Mouse (Mus musculus) MEL (cell line): ENCODE measurements around the gene Miga1. TPM values are rescaled to one million over a fixed set of nuclear protein-coding genes. Genes with fewer than 3 reads are reported as not detected.

Source experiments
- DNase-seq: peaks from one replicate; pipeline ENCODE4 v3.0.0; 2011; ENCODE audit warnings: low read depth, low spot score
- H3K27ac ChIP-seq: 2 replicates; pipeline ENCODE4 v1.5.1; 2012; ENCODE audit warnings: low read depth, mild to moderate bottlenecking, control low read depth, low read length, moderate library complexity; ENCODE audit not compliant: control insufficient read depth
- H3K27me3 ChIP-seq, 2 experiments: fragments of 150-350 bp in 1 of 2; sonication (generic) in 1 of 2; 2 replicates each; pipeline ENCODE4 v1.6.1; 2012; ENCODE audit warnings: low read length in 2 of 2, mild to moderate bottlenecking in 2 of 2, improper control_type of control experiment in 1 of 2, moderate library complexity in 1 of 2; ENCODE audit not compliant: insufficient read depth in 2 of 2, control insufficient read depth in 1 of 2
- H3K36me3 ChIP-seq, 2 experiments: 2 replicates each; pipeline ENCODE4 v1.6.1; 2012 to 2014; ENCODE audit warnings: low read length in 2 of 2, improper control_type of control experiment in 1 of 2, inconsistent platforms in 1 of 2, mild to moderate bottlenecking in 1 of 2; ENCODE audit not compliant: insufficient read depth in 2 of 2, control insufficient read depth in 1 of 2
- H3K4me1 ChIP-seq, 2 experiments: fragments of 150-350 bp in 1 of 2; sonication (generic) in 1 of 2; 2 replicates each; pipeline ENCODE4 v1.6.1; 2012; ENCODE audit warnings: low read length in 2 of 2, improper control_type of control experiment in 1 of 2, mild to moderate bottlenecking in 1 of 2; ENCODE audit not compliant: insufficient read depth in 2 of 2, control insufficient read depth in 1 of 2
- H3K4me3 ChIP-seq, 2 experiments: fragments of 150-350 bp in 1 of 2; sonication (generic) in 1 of 2; 2 replicates each; pipeline ENCODE4 v1.5.1; 2012; ENCODE audit warnings: low read depth in 2 of 2, low read length in 2 of 2, mild to moderate bottlenecking in 2 of 2, moderate library complexity in 2 of 2, control low read depth in 1 of 2, improper control_type of control experiment in 1 of 2; ENCODE audit not compliant: control insufficient read depth in 1 of 2, insufficient read depth in 1 of 2
- H3K79me2 ChIP-seq: 2 replicates; pipeline ENCODE4 v1.6.1; 2012; ENCODE audit warnings: mild to moderate bottlenecking, low read length, moderate library complexity; ENCODE audit not compliant: control insufficient read depth, poor library complexity, insufficient read depth
- H3K9ac ChIP-seq: 2 replicates; pipeline ENCODE4 v1.6.1; 2012; ENCODE audit warnings: low read depth, mild to moderate bottlenecking, control low read depth, low read length, moderate library complexity; ENCODE audit not compliant: control insufficient read depth, poor library complexity, severe bottlenecking
- H3K9me3 ChIP-seq: fragments of 150-350 bp; sonication (generic); replicated peaks from 2 replicates; pipeline ENCODE4 v1.6.1; 2012; ENCODE audit warnings: mild to moderate bottlenecking, low read length, improper control_type of control experiment, moderate library complexity; ENCODE audit not compliant: insufficient read depth
- CHD1 ChIP-seq: IDR thresholded peaks from 2 replicates; pipeline ENCODE4 v1.6.1; 2012; ENCODE audit warnings: low read depth, mild to moderate bottlenecking, inconsistent platforms, low read length, improper control_type of control experiment
- CHD2 ChIP-seq: IDR thresholded peaks from 2 replicates; pipeline ENCODE4 v1.6.1; 2011; ENCODE audit warnings: low read length, improper control_type of control experiment
- E2F4 ChIP-seq: IDR thresholded peaks from 2 replicates; pipeline ENCODE4 v1.6.1; 2011; ENCODE audit warnings: low read depth, low read length, improper control_type of control experiment, borderline replicate concordance
- EP300 ChIP-seq, 2 experiments: IDR thresholded peaks; 2 replicates each; pipeline ENCODE4 v1.6.1; 2011; ENCODE audit warnings: improper control_type of control experiment in 2 of 2, low read length in 2 of 2, low read depth in 1 of 2, mild to moderate bottlenecking in 1 of 2
- ETS1 ChIP-seq: IDR thresholded peaks from 2 replicates; pipeline ENCODE4 v1.6.1; 2012; ENCODE audit warnings: low read depth, mild to moderate bottlenecking, inconsistent platforms, low read length, improper control_type of control experiment, moderate library complexity
- MAFK ChIP-seq: IDR thresholded peaks from 2 replicates; pipeline ENCODE4 v1.6.1; 2011; ENCODE audit warnings: low read depth, mild to moderate bottlenecking, low read length, improper control_type of control experiment, borderline replicate concordance
- MAX ChIP-seq: IDR thresholded peaks from 2 replicates; pipeline ENCODE4 v1.6.1; 2011; ENCODE audit warnings: low read length, improper control_type of control experiment
- MAZ ChIP-seq: IDR thresholded peaks from 2 replicates; pipeline ENCODE4 v1.6.1; 2012; ENCODE audit warnings: low read depth, mild to moderate bottlenecking, inconsistent platforms, low read length, improper control_type of control experiment
- MXI1 ChIP-seq: IDR thresholded peaks from 2 replicates; pipeline ENCODE4 v1.6.1; 2011; ENCODE audit warnings: mild to moderate bottlenecking, low read depth, low read length, improper control_type of control experiment
- MYC ChIP-seq: IDR thresholded peaks from 2 replicates; pipeline ENCODE4 v1.6.1; 2011; ENCODE audit warnings: low read depth, mild to moderate bottlenecking, low read length, improper control_type of control experiment, moderate library complexity
- NRF1 ChIP-seq: IDR thresholded peaks from 2 replicates; pipeline ENCODE4 v1.6.1; 2014; ENCODE audit warnings: low read depth, mild to moderate bottlenecking, inconsistent platforms, low read length, improper control_type of control experiment, moderate library complexity; ENCODE audit not compliant: poor library complexity, insufficient read depth, severe bottlenecking
- POLR2A ChIP-seq, 2 experiments: IDR thresholded peaks; 2 replicates each; pipeline ENCODE4 v1.6.1; 2011 to 2012; ENCODE audit warnings: low read length in 2 of 2, mild to moderate bottlenecking in 2 of 2, control low read depth in 1 of 2, improper control_type of control experiment in 1 of 2, low read depth in 1 of 2, moderate library complexity in 1 of 2; ENCODE audit not compliant: control insufficient read depth in 1 of 2, insufficient read depth in 1 of 2, poor library complexity in 1 of 2
- POLR2AphosphoS2 ChIP-seq: IDR thresholded peaks from 2 replicates; pipeline ENCODE4 v1.6.1; 2011; ENCODE audit warnings: low read length, improper control_type of control experiment
- SIN3A ChIP-seq: IDR thresholded peaks from 2 replicates; pipeline ENCODE4 v1.6.1; 2012; ENCODE audit warnings: low read length, improper control_type of control experiment, inconsistent platforms
- SMC3 ChIP-seq: IDR thresholded peaks from 2 replicates; pipeline ENCODE4 v1.6.1; 2011; ENCODE audit warnings: low read depth, low read length, improper control_type of control experiment
- TCF12 ChIP-seq: IDR thresholded peaks from 2 replicates; pipeline ENCODE4 v1.6.1; 2014; ENCODE audit warnings: low read depth, mild to moderate bottlenecking, inconsistent platforms, low read length, improper control_type of control experiment, moderate library complexity
- UBTF ChIP-seq: IDR thresholded peaks from 2 replicates; pipeline ENCODE4 v1.6.1; 2012; ENCODE audit warnings: low read depth, mild to moderate bottlenecking, inconsistent platforms, low read length, improper control_type of control experiment, moderate library complexity, borderline replicate concordance; ENCODE audit not compliant: insufficient read depth
- USF2 ChIP-seq, 2 experiments: IDR thresholded peaks; 2 replicates each; pipeline ENCODE4 v1.6.1; 2011 to 2012; ENCODE audit warnings: improper control_type of control experiment in 2 of 2, low read length in 2 of 2, borderline replicate concordance in 1 of 2, inconsistent platforms in 1 of 2, low read depth in 1 of 2, mild to moderate bottlenecking in 1 of 2; ENCODE audit not compliant: insufficient read depth in 1 of 2
- ZKSCAN1 ChIP-seq: IDR thresholded peaks from 2 replicates; pipeline ENCODE4 v1.6.1; 2012; ENCODE audit warnings: low read depth, mild to moderate bottlenecking, inconsistent platforms, low read length, improper control_type of control experiment, moderate library complexity
- ZMIZ1 ChIP-seq: IDR thresholded peaks from 2 replicates; pipeline ENCODE4 v1.6.1; 2012; ENCODE audit warnings: low read depth, mild to moderate bottlenecking, inconsistent platforms, low read length, improper control_type of control experiment, moderate library complexity
- polyA plus RNA-seq, 2 experiments: library from polyadenylated mRNA; stranded (reverse) in 1 of 2; unstranded in 1 of 2; fragments of >175 nt in 1 of 2; fragments of >200 nt in 1 of 2; gene quantifications; 2 replicates each; pipeline versions ENCODE4 v1.2.1 to v1.2.4; 2012; ENCODE audit warnings: low replicate concordance in 2 of 2, low read depth in 1 of 2; ENCODE audit not compliant: insufficient read length in 2 of 2, insufficient read depth in 1 of 2, missing spikeins in 1 of 2
- total RNA-seq: library from RNA; depleted of rRNA; stranded (reverse); fragments of 300-350 nt; gene quantifications from 2 replicates; pipeline ENCODE4 v1.2.3, GENCODE M21; 2012

The Miga1 gene
- total and polyA plus RNA-seq, 3 experiments, result 14.2 to 16.2 TPM; not detected in 1

- Histone ChIP-seq H3K79me2 (peaks cover 51% of the 10 kb centered on the region), H3K9me3 (no peaks in the 10 kb centered on the region), H3K4me3 (no peak overlapping the region), H3K27ac (no peak overlapping the region), H3K36me3 (peaks cover 4 to 10% of the 10 kb centered on the region in 2 experiments), H3K27me3 (no peaks in the 10 kb centered on the region), H3K4me1 (peaks cover 0 to 5% of the 10 kb centered on the region in 2 experiments; a peak in 2 of 4 replicates)
- no peak for DNase-seq
- no peak for TF ChIP-seq NRF1
- TF ChIP-seq TCF12, result no peak
- no peak for TF ChIP-seq SIN3A
- no peak for TF ChIP-seq E2F4
- no peak for TF ChIP-seq EP300 (IDR thresholded peaks at IDR 0.05; ENCODE audit: low read depth in 1 of 2, low read length in 2 of 2)
- TF ChIP-seq, all 39 proteins: peak for 0
- H3K9ac ChIP-seq, result no peak overlapping the region
Observed at GRCm38 (mm10) chr3:152353434-152354177, 13.4 kb upstream of the Miga1 start.

DNA sequence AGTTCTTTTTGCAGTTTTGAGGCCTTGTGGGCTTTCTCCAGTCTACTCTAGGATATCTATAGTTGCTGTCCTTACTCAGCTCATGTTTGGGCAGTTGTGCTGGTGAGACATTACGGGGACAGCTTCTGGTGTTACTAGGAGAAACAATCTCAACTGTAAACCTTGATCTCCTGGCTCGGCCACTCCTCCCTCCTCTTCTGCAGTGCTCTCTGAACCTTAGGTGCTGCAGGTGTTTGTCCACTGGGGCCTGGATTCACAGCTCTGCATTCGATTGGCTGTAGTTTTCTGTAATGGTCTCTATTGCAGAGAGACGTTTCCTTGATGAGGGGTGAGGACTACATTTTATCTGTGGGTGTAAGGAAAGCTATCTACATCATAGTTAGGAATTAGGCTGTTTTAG lies 12.1 kb upstream of the Miga1 start:
- Histone ChIP-seq H3K27ac (no peak overlapping the region), H3K4me1 (peaks cover 5 to 8% of the 10 kb centered on the region in 2 experiments), H3K27me3 (no peaks in the 10 kb centered on the region), H3K9ac (no peak overlapping the region), H3K9me3 (no peaks in the 10 kb centered on the region), H3K4me3 (no peak overlapping the region), H3K36me3 (peaks cover 2 to 9% of the 10 kb centered on the region in 2 experiments; a peak in 3 of 4 replicates), H3K79me2 (peaks cover 60% of the 10 kb centered on the region)
- no peak for TF ChIP-seq MAFK
- no peak for TF ChIP-seq MYC
- no peak for TF ChIP-seq CHD2
- no peak for TF ChIP-seq UBTF
- no peak for TF ChIP-seq E2F4
- TF ChIP-seq EP300 (IDR thresholded peaks at IDR 0.05; ENCODE audit: low read depth in 1 of 2, low read length in 2 of 2), result no peak
- TF ChIP-seq POLR2AphosphoS2, result no peak
- no peak for TF ChIP-seq MXI1
- no peak for TF ChIP-seq USF2 (IDR thresholded peaks at IDR 0.05; ENCODE audit: borderline replicate concordance in 1 of 2, insufficient read depth in 1 of 2, low read depth in 1 of 2, low read length in 2 of 2)
- TF ChIP-seq MAX, result no peak
- no peak for TF ChIP-seq ZMIZ1
- no peak for TF ChIP-seq ETS1
- no peak for TF ChIP-seq ZKSCAN1
- TF ChIP-seq CHD1, result no peak
- no peak for TF ChIP-seq MAZ
- no peak for TF ChIP-seq POLR2A (IDR thresholded peaks at IDR 0.05; ENCODE audit: control insufficient read depth in 1 of 2, insufficient read depth in 1 of 2, low read depth in 1 of 2, low read length in 2 of 2, poor library complexity in 1 of 2)
- TF ChIP-seq SMC3, result no peak
- no peak for DNase-seq
